Mouse (Mus musculus) CH12.LX (cell line): Measurements from ENCODE around the gene Anapc13. TPM values are rescaled to one million over a fixed set of nuclear protein-coding genes. Genes with fewer than 3 reads are reported as not detected.

Experiments
- DNase-seq: peaks from one replicate; pipeline ENCODE4 v3.0.0-alpha.2; 2013; ENCODE audit errors: extremely low read depth
- H3K27ac ChIP-seq: 2 replicates; pipeline ENCODE4 v1.5.1; 2012; ENCODE audit warnings: low read depth, mild to moderate bottlenecking, control low read depth, moderate library complexity; ENCODE audit not compliant: insufficient read depth
- H3K27me3 ChIP-seq: replicated peaks from 2 replicates; pipeline ENCODE3; 2012; ENCODE audit warnings: inconsistent platforms
- H3K36me3 ChIP-seq, 2 experiments: replicated peaks in 1 of 2; 2 replicates each; pipeline versions ENCODE3 to v1.6.1; 2012; ENCODE audit warnings: inconsistent platforms in 1 of 2, low read length in 1 of 2, mild to moderate bottlenecking in 1 of 2, mixed read lengths in 1 of 2, moderate library complexity in 1 of 2; ENCODE audit not compliant: control insufficient read depth in 1 of 2, insufficient read depth in 1 of 2
- H3K4me1 ChIP-seq, 2 experiments: 2 replicates each; pipeline ENCODE4 v1.6.1; 2012; ENCODE audit warnings: inconsistent platforms in 1 of 2, moderate library complexity in 1 of 2; ENCODE audit not compliant: insufficient read depth in 2 of 2, control insufficient read depth in 1 of 2
- H3K4me2 ChIP-seq: 2 replicates; pipeline ENCODE4 v1.6.1; 2012; ENCODE audit warnings: low read depth, mild to moderate bottlenecking, control low read depth; ENCODE audit not compliant: poor library complexity, insufficient read depth, severe bottlenecking
- H3K4me3 ChIP-seq, 3 experiments: fragments of 150-350 bp in 1 of 3; sonication (generic) in 1 of 3; replicated peaks in 1 of 3; 2 replicates each; pipeline versions ENCODE3 to v1.5.1; 2011 to 2012; ENCODE audit warnings: low read depth in 2 of 3, low read length in 2 of 3, mild to moderate bottlenecking in 2 of 3, moderate library complexity in 2 of 3, control low read depth in 1 of 3, improper control_type of control experiment in 1 of 3, inconsistent platforms in 1 of 3, mixed read lengths in 1 of 3; ENCODE audit not compliant: poor library complexity in 1 of 3
- H3K79me2 ChIP-seq: replicated peaks from 2 replicates; pipeline ENCODE4 v1.6.1; 2012; ENCODE audit warnings: mild to moderate bottlenecking, moderate library complexity; ENCODE audit not compliant: control insufficient read depth, poor library complexity, insufficient read depth, severe bottlenecking; ENCODE audit errors: extremely low read depth
- H3K9ac ChIP-seq: 2 replicates; pipeline ENCODE4 v1.6.1; 2012; ENCODE audit warnings: low read depth, mild to moderate bottlenecking, control low read depth, moderate library complexity; ENCODE audit not compliant: insufficient read depth
- H3K9me3 ChIP-seq: replicated peaks from 2 replicates; pipeline ENCODE3; 2012; ENCODE audit warnings: low read length, inconsistent platforms, mixed read lengths
- HCFC1 ChIP-seq: IDR thresholded peaks from 2 replicates; pipeline ENCODE4 v1.6.1; 2012; ENCODE audit warnings: low read depth, mild to moderate bottlenecking, inconsistent platforms, low read length, improper control_type of control experiment
- KAT2A ChIP-seq: IDR thresholded peaks from 2 replicates; pipeline ENCODE4 v1.6.1; 2012; ENCODE audit warnings: low read length, improper control_type of control experiment, inconsistent platforms; ENCODE audit not compliant: insufficient replicate concordance
- NELFE ChIP-seq: IDR thresholded peaks from 2 replicates; pipeline ENCODE4 v1.6.1; 2011; ENCODE audit warnings: low read depth, low read length, improper control_type of control experiment
- SMC3 ChIP-seq: IDR thresholded peaks from 2 replicates; pipeline ENCODE4 v1.6.1; 2011; ENCODE audit warnings: low read depth, low read length, improper control_type of control experiment
- dilution Hi-C: fragments of 300-500 bp; cut with MboI; formaldehyde crosslinking; loops from 2 replicates; pipeline ENCODE4 v1.14.3; 2020; ENCODE audit warnings: low sequenced_read_pairs; ENCODE audit not compliant: extremely low pct_unique_long_range_greater_than_20kb, extremely low pct_ligation_motif_present
- in situ Hi-C: fragments of 300-500 bp; cut with MboI; formaldehyde crosslinking; loops from 3 replicates; pipeline ENCODE4 v1.14.3; 2019; ENCODE audit warnings: low sequenced_read_pairs, low pct_ligation_motif_present, low pct_unique_long_range_greater_than_20kb, mixed read lengths
- polyA plus RNA-seq: library from polyadenylated mRNA; unstranded; fragments of >175 nt; gene quantifications from 2 replicates; pipeline ENCODE4 v1.2.1, GENCODE M21; 2012; ENCODE audit warnings: low read depth; ENCODE audit not compliant: insufficient read length
- total RNA-seq, 2 experiments: library from RNA; depleted of rRNA; stranded (reverse); fragments of 300-350 nt in 1 of 2; fragments of >200 nt in 1 of 2; gene quantifications; 2 replicates each; pipeline ENCODE4 v1.2.3; 2012 to 2014

The Anapc13 gene
- total and polyA plus RNA-seq, 3 experiments, result 20.8 to 87.4 (median 62.6) TPM

DNA sequence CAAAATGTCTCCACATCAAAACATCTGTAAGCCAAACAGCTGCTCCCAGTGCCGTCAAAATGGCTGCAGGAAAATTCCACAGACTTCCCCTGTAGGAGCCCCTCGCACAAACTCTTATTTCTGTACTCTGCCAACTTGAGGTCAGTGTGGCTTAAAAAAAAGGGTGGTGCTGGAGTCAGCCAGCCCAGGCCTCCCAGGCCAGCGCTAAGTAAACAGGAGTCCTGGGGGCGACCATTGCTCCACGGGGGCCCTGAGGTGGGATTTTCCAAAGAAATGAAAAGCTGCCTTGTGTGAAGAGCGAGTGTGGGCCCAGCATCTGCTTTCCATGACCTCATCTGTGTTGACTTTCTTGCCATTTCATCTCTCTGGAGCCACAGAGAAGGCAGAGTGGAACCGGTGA lies 55.4 kb downstream of the Anapc13 start:
- Histone ChIP-seq H3K27me3 (peaks cover 11% of the 10 kb centered on the region), H3K27ac (no peak overlapping the region), H3K79me2 (no peaks in the 10 kb centered on the region), H3K4me3 (no peak overlapping the region), H3K9me3 (no peaks in the 10 kb centered on the region), H3K4me1 (peaks cover 0 to 5% of the 10 kb centered on the region in 2 experiments; a peak in 2 of 4 replicates), H3K9ac (no peak overlapping the region), H3K4me2 (no peak overlapping the region; the same call in 1 of the 2 replicates), H3K36me3 (no peaks in the 10 kb centered on the region)
- dilution Hi-C loops, result no loop called here
- in situ Hi-C loops, result no loop called here
- TF ChIP-seq KAT2A, result no peak
- no peak for TF ChIP-seq HCFC1
- no peak for TF ChIP-seq NELFE
- TF ChIP-seq SMC3, result no peak
- DNase-seq, result no peak

Other genes with a start within 250 kb of the Anapc13 start
- not detected in 2 replicates for gene Ky, start 120.5 kb upstream of the Anapc13 start, total RNA-seq (2012; rRNA removed)
- gene Ky, start 120.5 kb upstream of the Anapc13 start, total RNA-seq (2014; rRNA removed), result not detected in 2 replicates
- not detected in 2 replicates for gene Ky, start 120.5 kb upstream of the Anapc13 start, polyA plus RNA-seq
- gene Cep63, start 238 bp downstream of the Anapc13 start, total RNA-seq (2012; rRNA removed), result 18.7 and 24.8 TPM in 2 replicates
- 27.3 and 34.9 TPM in 2 replicates for gene Cep63, start 238 bp downstream of the Anapc13 start, total RNA-seq (2014; rRNA removed)
- gene Cep63, start 238 bp downstream of the Anapc13 start, polyA plus RNA-seq, result 45.6 and 62.4 TPM in 2 replicates
- 0.08 TPM in 1 of 2 replicates, not detected in the other for gene Amotl2, start 90.4 kb downstream of the Anapc13 start, total RNA-seq (2012; rRNA removed)
- gene Amotl2, start 90.4 kb downstream of the Anapc13 start, total RNA-seq (2014; rRNA removed), result not detected in 2 replicates
- gene Amotl2, start 90.4 kb downstream of the Anapc13 start, polyA plus RNA-seq, result not detected in 2 replicates
- 12.8 and 13.3 TPM in 2 replicates for gene Ryk, start 208.6 kb downstream of the Anapc13 start, total RNA-seq (2012; rRNA removed)
- 27.2 and 28.3 TPM in 2 replicates for gene Ryk, start 208.6 kb downstream of the Anapc13 start, total RNA-seq (2014; rRNA removed)
- 16.5 and 21.4 TPM in 2 replicates for gene Ryk, start 208.6 kb downstream of the Anapc13 start, polyA plus RNA-seq